Mouse (Mus musculus) urinary bladder, postnatal 10 days (tissue): ENCODE results near the gene Fsip1.
"Not testable (repeated sequence)": the region's sequence is repeated elsewhere in the genome, so short reads cannot be mapped to it uniquely, and the experiment has no call there.

Experiments
- DNase-seq: peaks from one replicate; pipeline ENCODE4 v3.0.0; 2022; ENCODE audit warnings: low spot score

Fsip1 gene

GRCm38 (mm10) chr2:118174558-118175383 is 82.0 kb downstream of the Fsip1 start:
- no peak for DNase-seq

GRCm38 (mm10) chr2:118168225-118168624 is 88.5 kb downstream of the Fsip1 start:
- no peak for DNase-seq

DNA sequence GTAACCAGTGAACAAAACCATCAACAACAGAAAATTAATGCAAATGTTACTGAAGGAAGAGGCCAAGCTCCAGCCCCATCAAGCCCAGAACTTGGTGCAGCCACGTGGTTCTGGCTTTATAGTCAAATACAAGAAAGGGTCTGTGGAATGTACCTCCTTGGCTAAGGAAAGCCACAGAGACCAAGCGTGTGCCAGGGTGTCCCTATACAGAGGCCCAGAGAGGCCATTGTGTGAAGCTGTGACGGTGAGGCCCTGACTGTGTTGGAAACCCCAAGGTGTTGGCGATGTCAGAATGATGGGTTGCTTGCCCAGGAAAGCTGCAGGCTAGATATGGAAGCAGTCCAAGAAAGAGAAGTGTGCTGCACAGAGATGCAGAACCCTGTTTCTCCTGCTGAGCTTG is 89.0 kb downstream of the Fsip1 start:
- DNase-seq = no peak

DNA sequence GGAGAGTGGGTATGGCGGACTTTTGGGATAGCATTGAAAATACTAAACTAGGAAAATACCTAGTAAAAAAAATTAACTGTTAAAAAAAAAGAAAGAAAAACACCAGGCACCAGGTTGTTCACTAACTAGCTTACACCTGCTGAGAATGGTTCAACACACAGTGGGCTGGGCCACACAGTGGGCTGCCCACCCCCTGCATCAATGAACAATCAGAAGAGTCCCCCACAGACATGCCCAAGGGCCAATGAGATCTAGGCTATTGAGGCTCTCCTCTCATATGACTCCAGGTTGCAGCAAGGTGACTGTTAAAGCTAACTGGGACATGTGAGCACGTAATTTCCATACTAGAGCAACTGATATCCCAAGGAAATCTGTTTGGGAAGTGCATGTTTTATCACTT is 91.1 kb downstream of the Fsip1 start:
- DNase-seq = no peak

GRCm38 (mm10) chr2:118164137-118164536 is 92.6 kb downstream of the Fsip1 start:
- no peak for DNase-seq

GRCm38 (mm10) chr2:118162486-118162885 is 94.3 kb downstream of the Fsip1 start:
- no peak for DNase-seq

DNA sequence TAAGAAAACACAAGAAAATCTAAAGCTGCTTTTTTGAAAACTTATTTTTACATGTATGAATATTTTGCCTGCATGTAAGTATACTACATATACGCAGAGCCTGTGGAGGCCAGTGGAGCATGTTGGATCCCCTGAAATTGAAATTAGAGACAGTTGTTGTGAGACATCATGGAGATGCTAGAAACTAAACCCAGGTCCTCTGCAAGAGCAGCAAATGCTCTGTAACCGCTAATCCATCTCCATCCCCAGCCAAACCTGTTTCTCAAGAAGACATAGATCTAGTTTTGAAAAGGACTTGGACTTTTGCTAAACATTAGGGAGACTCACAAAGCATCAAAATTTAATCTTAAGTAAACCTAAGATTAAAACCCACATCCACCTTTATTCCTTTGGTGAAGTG is 95.8 kb downstream of the Fsip1 start:
- no peak for DNase-seq

DNA sequence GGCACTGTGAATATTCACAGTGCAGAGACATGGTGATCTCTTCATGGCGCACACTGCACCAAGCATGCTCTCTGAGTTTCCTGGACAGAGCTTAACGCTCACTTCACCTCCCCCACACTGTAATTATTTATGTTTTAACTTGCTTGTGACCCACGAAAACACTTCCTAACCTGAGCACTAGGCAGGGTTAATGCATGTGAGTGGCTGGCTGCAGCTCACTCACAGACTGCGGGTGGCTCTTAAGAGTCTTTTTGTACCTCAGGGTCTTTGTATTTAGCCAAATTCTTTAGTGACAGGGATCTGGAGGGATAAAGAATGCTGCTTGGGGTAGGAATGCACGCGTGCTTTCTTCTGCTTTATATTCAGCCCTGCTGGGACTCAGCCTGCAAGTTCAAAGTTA is 96.2 kb downstream of the Fsip1 start:
- no peak for DNase-seq

- DNase-seq = no peak
Observed at GRCm38 (mm10) chr2:118159126-118159525, 97.6 kb downstream of the Fsip1 start.

- DNase-seq = no peak
Observed at GRCm38 (mm10) chr2:118158095-118158494, 98.7 kb downstream of the Fsip1 start.

DNA sequence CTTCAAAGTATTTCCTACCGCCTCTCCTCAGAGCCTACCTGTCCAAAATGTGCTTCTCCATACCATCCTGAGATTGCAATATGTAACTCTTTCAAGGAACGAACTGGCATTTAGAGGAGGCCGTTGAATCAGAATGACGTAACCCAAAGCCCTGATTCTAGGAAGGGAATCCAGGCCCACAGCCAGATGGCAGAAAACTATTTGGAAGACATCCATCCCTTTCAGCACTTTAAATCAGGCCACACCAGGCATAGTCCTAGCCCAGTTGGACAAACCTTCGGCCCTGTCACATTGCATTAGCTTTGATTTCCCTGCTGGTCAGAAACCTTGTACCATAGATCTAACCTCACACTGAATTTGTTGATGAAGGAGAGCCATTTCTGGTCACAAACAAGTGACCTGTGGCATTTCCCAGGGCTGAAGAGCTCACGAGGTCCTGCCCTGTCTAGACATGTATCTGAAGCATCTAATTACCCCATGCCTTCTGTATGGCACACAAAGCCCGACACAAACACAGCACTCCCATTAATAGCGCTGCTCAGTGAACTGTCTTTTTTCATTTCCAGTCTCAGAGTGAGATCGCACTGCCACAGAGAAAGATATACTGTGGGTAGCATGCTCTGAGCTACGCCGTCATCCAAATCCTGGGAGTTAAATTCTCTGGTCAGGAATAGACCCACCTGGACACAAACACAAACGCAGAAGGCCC is 106.8 kb downstream of the Fsip1 start:
- DNase-seq = no peak

DNA sequence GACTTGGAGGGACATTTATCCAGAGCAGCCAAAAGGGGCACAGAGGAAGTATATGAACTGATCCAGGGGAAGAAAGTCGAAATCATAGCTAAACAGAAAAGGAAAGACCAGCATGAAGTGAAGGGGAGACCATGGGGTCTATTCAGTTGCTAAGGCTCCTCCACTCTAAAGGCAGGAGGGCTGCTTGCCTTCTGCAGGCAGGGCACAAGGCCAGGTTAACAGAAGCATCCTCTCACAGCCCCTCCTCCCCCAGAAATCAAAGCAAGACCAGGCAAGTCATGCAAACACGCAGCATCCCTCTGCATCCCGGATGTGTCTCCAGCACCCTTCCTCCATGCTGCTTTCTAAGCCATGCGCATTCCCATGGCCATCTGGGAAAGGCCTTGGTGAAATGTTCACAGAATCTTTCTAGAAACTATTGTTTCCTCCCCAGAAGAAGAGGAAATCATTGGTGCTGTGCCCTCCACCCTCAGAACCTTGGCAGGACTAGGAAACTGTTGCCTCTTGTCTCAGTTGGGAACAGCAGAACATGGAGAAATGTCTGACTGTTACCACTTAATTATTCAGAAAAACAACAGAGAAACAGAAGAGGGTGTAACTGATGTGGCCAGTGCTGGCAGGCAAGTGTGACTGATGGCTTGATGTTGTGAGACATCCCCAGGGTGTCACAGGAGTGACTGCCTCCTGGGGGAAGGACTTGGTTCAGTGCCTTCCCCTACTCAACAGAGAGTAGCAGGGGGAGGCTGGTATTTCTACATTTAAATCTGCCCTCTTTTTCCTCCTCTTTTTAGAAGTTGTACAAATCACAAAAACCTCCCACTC is 108.2 kb downstream of the Fsip1 start:
- no peak for DNase-seq

DNA sequence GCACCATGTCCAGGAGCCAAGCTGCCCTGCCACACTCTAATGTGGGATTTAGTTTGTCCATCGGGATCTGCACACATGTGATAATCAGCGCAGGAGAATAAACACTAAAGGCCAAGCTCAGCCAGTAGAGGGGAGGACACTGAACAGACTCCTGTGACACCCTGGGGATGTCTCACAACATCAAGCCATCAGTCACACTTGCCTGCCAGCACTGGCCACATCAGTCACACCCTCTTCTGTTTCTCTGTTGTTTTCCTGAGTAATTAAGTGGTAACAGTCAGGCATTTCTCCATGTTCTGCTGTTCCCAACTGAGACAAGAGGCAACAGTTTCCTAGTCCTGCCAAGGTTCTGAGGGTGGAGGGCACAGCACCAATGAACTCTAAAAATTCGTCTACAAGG is 109.0 kb downstream of the Fsip1 start:
- DNase-seq = not testable (repeated sequence)

- DNase-seq = no peak
Observed at GRCm38 (mm10) chr2:118141651-118142050, 115.1 kb downstream of the Fsip1 start.

- DNase-seq = no peak
Observed at GRCm38 (mm10) chr2:118139261-118139660, 117.5 kb downstream of the Fsip1 start.

DNA sequence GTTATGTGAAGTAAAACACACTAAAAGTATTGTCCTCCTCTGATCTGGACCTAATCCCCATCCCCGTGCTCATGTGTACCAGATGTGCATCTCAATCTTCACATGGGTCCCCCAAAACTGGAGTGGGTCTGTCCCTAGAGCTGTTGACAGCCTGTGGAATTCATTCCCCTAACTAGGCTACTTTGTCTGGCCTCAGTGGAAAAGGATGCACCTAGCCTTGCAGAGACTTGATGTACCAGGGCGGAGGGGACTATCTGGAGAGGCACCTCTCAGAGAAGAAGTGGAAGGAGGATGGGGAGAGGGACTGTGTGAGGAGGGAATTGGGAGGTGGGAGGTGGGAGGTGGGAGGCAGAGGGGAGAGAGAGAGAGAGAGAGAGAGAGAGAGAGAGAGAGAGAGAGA is 119.0 kb downstream of the Fsip1 start:
- DNase-seq = no peak

- no peak for DNase-seq
Observed at GRCm38 (mm10) chr2:118137071-118137470, 119.7 kb downstream of the Fsip1 start.

DNA sequence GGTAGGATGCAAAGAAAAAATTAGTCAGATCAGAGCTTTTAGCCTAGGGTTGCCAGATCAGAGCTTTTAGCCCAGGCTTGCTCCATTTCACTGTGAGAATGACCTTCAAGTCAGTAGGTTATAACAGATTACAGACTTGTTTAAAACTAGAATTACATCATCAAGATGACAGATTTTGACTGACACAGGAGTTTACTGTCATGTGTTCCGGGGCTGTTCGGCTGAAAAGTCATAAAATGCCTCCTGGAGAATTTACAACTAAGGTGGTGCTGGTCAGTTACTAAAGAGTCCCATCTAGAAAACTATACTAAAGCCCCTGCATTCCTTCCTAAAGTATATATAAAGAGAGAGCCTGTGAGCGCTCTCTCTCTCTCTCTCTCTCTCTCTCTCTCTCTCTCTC is 128.5 kb downstream of the Fsip1 start:
- no peak for DNase-seq

- DNase-seq = no peak
Observed at GRCm38 (mm10) chr2:118127516-118128288, 129.1 kb downstream of the Fsip1 start.

DNA sequence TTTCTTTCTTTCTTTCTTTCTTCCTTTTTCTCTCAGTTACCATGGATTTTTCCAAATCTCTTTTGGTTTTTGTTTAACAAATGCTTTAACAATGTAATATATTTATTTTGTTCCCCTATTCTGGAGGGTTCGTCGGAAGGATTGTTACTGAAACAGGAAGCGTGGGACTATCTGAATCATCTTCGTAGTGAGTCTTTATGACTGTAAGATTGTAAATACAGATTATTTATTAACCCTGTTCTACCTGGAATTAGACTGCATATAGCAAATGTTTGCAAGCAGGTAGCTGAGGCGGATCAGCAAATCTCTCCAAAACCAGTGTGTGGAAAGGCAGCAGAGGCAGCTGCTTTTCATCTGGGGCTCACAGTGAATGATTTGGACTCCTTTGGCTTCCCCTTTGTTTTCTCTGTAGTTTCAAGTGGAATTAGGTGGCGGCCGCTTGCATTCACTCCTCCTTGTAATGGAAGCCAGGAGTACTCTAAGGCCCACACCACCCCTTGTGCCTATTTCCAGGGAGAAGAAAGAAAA is 130.8 kb downstream of the Fsip1 start:
- no peak for DNase-seq

DNA sequence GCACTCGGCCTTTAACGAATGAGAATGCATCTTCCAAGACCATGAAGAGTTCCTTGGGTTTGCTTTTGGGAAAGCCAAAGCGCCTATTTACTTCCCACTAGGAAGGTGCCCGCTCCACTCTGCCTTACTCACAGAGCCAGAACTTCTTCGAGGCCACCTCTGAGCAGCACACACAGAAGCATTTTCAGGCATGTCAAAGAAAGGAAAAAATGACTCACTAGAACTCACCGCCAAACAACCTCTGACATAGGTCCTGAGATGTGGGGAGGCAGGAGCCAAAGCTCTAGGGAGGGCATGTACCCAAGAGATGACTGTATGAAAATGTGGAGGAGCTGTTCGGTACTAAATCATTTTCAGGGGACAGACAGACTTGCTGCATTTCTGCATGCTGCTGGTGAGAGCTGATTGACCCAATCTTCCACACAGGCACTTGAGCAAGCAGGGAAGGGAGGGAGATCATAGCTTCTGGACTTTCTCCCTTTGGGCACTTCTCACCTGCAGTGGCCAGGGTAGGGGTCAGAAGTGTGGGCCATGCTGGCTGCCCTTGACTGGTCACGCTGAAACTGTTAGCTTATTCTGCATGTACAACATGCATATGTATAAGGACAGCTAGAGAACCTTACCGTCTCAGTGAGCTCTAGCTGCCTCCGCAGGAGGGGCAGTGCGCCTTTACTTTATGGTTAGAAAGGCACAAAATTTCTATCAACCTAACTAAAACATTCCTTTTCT is 131.4 kb downstream of the Fsip1 start:
- DNase-seq = no peak
